Mouse (Mus musculus) ES-CJ7 (cell line): ENCODE data around the gene Atg9a.
"Not testable (repeated sequence)": the region's sequence is repeated elsewhere in the genome, so short reads cannot be mapped to it uniquely, and the experiment has no call there.

Experiments used
- DNase-seq: peaks from one replicate; pipeline ENCODE4 v3.0.0; 2011; ENCODE audit warnings: low read depth, low spot score

The Atg9a gene

GRCm38 (mm10) chr1:75191622-75192402 lies at the start of gene Atg9a, which contains the start of gene Ankzf1:
Gene Atg9a, minus strand, starts transcription at chr1:75192196.
Gene Ankzf1, plus strand, starts transcription at chr1:75192151.
- DNase-seq: peak; percentile 100

- no peak for DNase-seq
Measured at GRCm38 (mm10) chr1:75239591-75239990, 47.6 kb upstream of the Atg9a start.

- peak; percentile 87 for DNase-seq
Measured at GRCm38 (mm10) chr1:75236117-75237050, 44.4 kb upstream of the Atg9a start, which contains the start of gene Dnajb2. Gene Dnajb2, plus strand, starts transcription at chr1:75236406.

GRCm38 (mm10) chr1:75234606-75235005 lies 42.6 kb upstream of the Atg9a start:
- peak; percentile 84 for DNase-seq

- not testable (repeated sequence) for DNase-seq
Measured at GRCm38 (mm10) chr1:75232489-75232888, 40.5 kb upstream of the Atg9a start.

GRCm38 (mm10) chr1:75231664-75232152 lies 39.7 kb upstream of the Atg9a start, which contains the start of gene A630095N17Rik:
Gene A630095N17Rik, minus strand, starts transcription at chr1:75232102.
- DNase-seq: peak; percentile 35

- no peak for DNase-seq
Measured at GRCm38 (mm10) chr1:75231224-75231623, 39.2 kb upstream of the Atg9a start.

GRCm38 (mm10) chr1:75230335-75230994 lies 38.5 kb upstream of the Atg9a start:
- no peak for DNase-seq

- DNase-seq: no peak
Measured at GRCm38 (mm10) chr1:75229158-75229557, 37.2 kb upstream of the Atg9a start.

- DNase-seq: peak; percentile 82
Measured at GRCm38 (mm10) chr1:75227653-75228052, 35.7 kb upstream of the Atg9a start.

GRCm38 (mm10) chr1:75226138-75226537 lies 34.1 kb upstream of the Atg9a start:
- no peak for DNase-seq

- DNase-seq: no peak
Measured at GRCm38 (mm10) chr1:75225473-75225872, 33.5 kb upstream of the Atg9a start.

GRCm38 (mm10) chr1:75223532-75223931 lies 31.5 kb upstream of the Atg9a start:
- DNase-seq: no peak

- DNase-seq: no peak
Measured at GRCm38 (mm10) chr1:75222926-75223325, 30.9 kb upstream of the Atg9a start.

GRCm38 (mm10) chr1:75221538-75221937 lies 29.5 kb upstream of the Atg9a start:
- no peak for DNase-seq

- peak; percentile 44 for DNase-seq
Measured at GRCm38 (mm10) chr1:75219531-75219930, 27.5 kb upstream of the Atg9a start, which contains the start of gene Tuba4a. Gene Tuba4a, minus strand, starts transcription at chr1:75219865.

- peak; percentile 95 for DNase-seq
Measured at GRCm38 (mm10) chr1:75219078-75219477, 27.1 kb upstream of the Atg9a start.

GRCm38 (mm10) chr1:75218227-75219001 lies 26.4 kb upstream of the Atg9a start:
- DNase-seq: peak; percentile 52

GRCm38 (mm10) chr1:75217893-75218226 lies 25.9 kb upstream of the Atg9a start:
- DNase-seq: no peak

- no peak for DNase-seq
Measured at GRCm38 (mm10) chr1:75216797-75217585, 25.0 kb upstream of the Atg9a start.
